Mouse (Mus musculus) kidney, adult 2 months (tissue): ENCODE results near the gene Pafah1b3.

Experiments
- CTCF ChIP-seq: fragments of 200-500 bp; conservative IDR thresholded peaks from 2 replicates; pipeline ENCODE4 v1.5.1; 2011; ENCODE audit warnings: low read depth, mild to moderate bottlenecking, control low read depth, low read length, moderate library complexity, mixed read lengths; ENCODE audit not compliant: insufficient read depth, insufficient read length
- POLR2A ChIP-seq: fragments of 200-500 bp; IDR thresholded peaks from one replicate; pipeline ENCODE4 v1.6.1; 2011; ENCODE audit warnings: low read depth, low read length, control low read depth

DNA sequence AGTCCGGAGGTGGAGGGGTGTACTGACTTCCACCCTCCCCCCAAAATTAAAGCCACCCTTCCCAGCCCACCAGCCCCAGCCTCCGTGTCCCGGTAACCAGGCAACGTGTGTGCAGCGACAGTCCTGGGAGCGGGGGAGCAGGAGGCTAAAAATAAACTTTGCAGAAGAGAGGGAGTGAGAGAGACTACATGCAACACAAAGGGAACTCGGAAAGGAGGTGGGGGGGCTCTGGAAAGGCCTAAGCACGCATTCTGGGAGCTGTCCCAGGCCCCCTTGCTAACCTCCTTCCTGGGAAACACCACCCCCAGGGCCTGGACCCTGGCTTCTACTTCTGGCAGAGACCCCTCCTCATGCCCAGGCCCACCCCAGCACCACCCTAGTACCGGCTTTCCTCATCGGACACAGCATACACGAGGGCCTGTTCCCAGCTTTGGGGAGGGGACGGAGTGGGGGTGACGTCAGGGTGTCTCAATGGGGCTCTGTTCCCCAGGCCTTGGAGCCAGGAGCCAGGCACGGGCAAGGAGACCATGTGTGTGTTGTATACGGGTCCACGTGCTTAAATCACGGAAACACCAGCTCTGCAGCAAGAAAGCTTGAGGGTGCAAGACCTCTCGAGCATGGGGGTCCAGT lies 49.7 kb downstream of the Pafah1b3 start:
- TF ChIP-seq CTCF (no peak), POLR2A (no peak)
